Mouse (Mus musculus) macrophage (primary cell): Measurements from ENCODE around the gene Car6. TPM values are rescaled to one million over a fixed set of nuclear protein-coding genes. Genes with fewer than 3 reads are reported as not detected.

Experiments
- H3K27ac ChIP-seq: fragments of 350-480 bp; formaldehyde crosslinking; 2 replicates; pipeline ENCODE4 v1.9.0; 2021
- H3K36me3 ChIP-seq: fragments of 350-480 bp; formaldehyde crosslinking; 2 replicates; pipeline ENCODE4 v1.9.0; 2021; ENCODE audit errors: inconsistent target
- H3K4me3 ChIP-seq: fragments of 350-480 bp; formaldehyde crosslinking; 2 replicates; pipeline ENCODE4 v1.9.0; 2021; ENCODE audit errors: inconsistent target
- H3K79me2 ChIP-seq: fragments of 350-480 bp; formaldehyde crosslinking; 2 replicates; pipeline ENCODE4 v1.9.0; 2021; ENCODE audit errors: inconsistent target
- WGBS: methylation state at CpG from one replicate; pipeline ENCODE4 v1.1.7; 2026; ENCODE audit warnings: inconsistent platforms; ENCODE audit not compliant: missing documents; 5-methylcytosine and 5-hydroxymethylcytosine counted together
- polyA plus RNA-seq: library from polyadenylated mRNA; stranded (reverse); fragments of 250-400 nt; gene quantifications from 3 replicates; pipeline ENCODE4 v1.2.4, GENCODE M21; 2018; ENCODE audit warnings: inconsistent platforms

Gene Car6
- polyA plus RNA-seq, 1 experiment from 2014 or later = 1.5 TPM

DNA sequence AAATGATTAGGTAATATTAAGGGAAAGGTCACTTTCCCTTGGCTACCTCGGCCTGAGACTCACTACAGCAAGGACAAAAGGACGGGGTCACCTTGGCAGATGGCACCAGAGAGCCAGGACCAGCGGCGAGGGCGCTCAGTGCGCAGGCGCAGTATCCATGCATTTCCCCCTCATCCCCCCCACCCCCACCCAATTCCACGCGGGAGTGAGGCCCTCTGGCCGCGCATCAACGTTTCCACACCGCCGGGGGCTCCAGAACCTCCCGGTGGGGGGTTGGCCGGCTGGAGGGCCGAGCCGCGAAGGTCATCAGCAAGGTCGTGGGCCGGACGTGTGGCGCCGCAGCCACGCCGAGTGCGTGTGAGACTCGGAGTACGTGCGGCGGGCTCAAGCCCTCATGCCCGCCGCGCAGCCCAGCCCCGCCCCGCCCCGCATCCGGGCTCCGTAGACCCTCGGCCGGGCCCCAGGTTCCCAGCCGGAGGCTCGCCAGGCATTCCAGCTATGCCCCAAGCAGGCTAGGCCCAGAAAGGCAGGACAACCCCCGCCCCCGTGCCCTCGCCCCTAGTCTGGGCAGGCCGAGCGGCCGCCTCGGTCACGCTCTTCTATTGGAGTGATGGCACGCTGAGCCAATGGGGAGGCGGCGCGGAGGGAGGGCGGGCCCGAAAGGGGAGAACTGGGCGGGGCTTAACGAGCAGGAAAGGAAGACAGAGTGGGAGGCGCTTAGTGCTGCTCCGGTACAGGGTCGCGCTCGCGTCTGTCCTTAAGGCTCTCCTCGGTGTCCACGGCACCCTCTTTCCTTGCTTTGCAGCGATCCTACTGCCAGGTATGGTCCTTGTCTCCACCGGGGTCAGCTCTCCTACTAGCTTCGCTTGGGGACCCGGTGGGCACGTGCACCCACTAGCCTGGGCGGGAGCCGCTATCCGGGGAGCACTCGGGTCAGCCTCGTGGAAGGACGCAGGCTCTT is 35.7 kb upstream of the Car6 start, which contains the start of gene Eno1:
Eno1 (plus strand) TSS at position 201 of the 961 bp plus-strand sequence.
- H3K79me2 ChIP-seq = peaks cover 48% of the 10 kb centered on the region
- peak within 1 kb of the TSS; percentile 94 for H3K27ac ChIP-seq
- H3K4me3 ChIP-seq = peak within 1 kb of the TSS; percentile 87
- 2% methylated on average over 67 of the region's 78 CpGs for WGBS
- H3K36me3 ChIP-seq = peaks cover 12% of the 10 kb centered on the region; the same call in 1 of the 2 replicates

DNA sequence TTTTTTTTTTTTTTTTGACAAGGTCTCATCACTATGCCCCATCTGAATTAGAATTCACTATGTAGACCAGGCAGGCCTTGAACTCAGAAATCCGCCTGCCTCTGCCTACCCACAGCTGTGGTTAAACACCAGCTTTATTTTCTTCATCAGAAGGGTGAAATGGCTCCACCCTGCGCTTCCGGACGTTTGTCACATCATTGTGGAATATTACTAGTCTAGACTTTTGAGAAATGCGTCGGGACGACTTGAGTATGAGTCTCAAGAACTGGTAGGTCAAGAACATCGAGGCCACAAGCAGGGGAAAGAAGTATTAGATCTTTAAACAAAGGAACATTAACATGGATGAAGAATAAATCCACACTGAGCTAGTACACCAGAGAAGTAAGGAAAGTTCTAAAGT is 34.9 kb upstream of the Car6 start:
- Histone ChIP-seq H3K27ac (peak overlapping the region; percentile 94), H3K36me3 (peaks cover 5% of the 10 kb centered on the region; the same call in 1 of the 2 replicates), H3K4me3 (peak overlapping the region; percentile 29), H3K79me2 (peaks cover 41% of the 10 kb centered on the region)
- WGBS = 84% methylated on average over 8 of the region's 8 CpGs

DNA sequence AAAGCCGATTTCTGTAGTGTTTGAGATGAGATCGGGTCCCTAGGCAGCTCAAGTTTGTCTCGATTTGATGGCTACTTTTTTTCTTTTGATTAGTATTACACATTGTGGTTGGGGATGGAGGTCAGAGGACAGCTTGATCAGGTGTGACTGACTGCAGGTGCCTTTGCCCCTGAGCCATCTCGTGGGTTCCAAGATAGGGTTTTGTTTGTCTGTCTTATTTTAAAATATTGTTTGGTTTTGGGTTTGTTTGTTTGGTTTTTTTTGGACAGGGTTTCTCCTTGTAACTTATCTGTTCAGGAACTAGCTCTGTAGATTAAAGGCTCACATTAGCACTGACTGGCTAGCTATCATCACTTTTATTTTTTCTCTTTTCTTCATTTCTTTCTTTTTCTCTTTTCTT is 34.5 kb upstream of the Car6 start:
- H3K27ac ChIP-seq = 0 out of 2 replicates have a peak overlapping the region, but pooled peaks have one; percentile 94
- H3K36me3 ChIP-seq = 0 out of 2 replicates have a peak, but pooled peaks cover 2% of the 10 kb centered on the region
- peaks cover 36% of the 10 kb centered on the region for H3K79me2 ChIP-seq
- 93% methylated on average over 4 of the region's 4 CpGs for WGBS
- H3K4me3 ChIP-seq = no peak overlapping the region

GRCm38 (mm10) chr4:150234599-150235327 is 33.6 kb upstream of the Car6 start:
- H3K27ac ChIP-seq = no peak overlapping the region
- H3K36me3 ChIP-seq = no peaks in the 10 kb centered on the region
- peaks cover 28% of the 10 kb centered on the region for H3K79me2 ChIP-seq
- 84% methylated on average over 8 of the region's 8 CpGs for WGBS
- H3K4me3 ChIP-seq = no peak overlapping the region

GRCm38 (mm10) chr4:150231871-150232270 is 30.7 kb upstream of the Car6 start:
- no peaks in the 10 kb centered on the region for H3K36me3 ChIP-seq
- 92% methylated on average over 7 of the region's 8 CpGs for WGBS
- no peak overlapping the region for H3K27ac ChIP-seq

GRCm38 (mm10) chr4:150230460-150231407 is 29.6 kb upstream of the Car6 start:
- Histone ChIP-seq H3K27ac (no peak overlapping the region), H3K79me2 (no peaks in the 10 kb centered on the region), H3K36me3 (no peaks in the 10 kb centered on the region), H3K4me3 (no peak overlapping the region)
- 87% methylated on average over 21 of the region's 21 CpGs for WGBS

More at GRCm38 (mm10) chr4:150231871-150232270, 30.7 kb upstream of the Car6 start:
- H3K4me3 ChIP-seq = no peak overlapping the region
- no peaks in the 10 kb centered on the region for H3K79me2 ChIP-seq

DNA sequence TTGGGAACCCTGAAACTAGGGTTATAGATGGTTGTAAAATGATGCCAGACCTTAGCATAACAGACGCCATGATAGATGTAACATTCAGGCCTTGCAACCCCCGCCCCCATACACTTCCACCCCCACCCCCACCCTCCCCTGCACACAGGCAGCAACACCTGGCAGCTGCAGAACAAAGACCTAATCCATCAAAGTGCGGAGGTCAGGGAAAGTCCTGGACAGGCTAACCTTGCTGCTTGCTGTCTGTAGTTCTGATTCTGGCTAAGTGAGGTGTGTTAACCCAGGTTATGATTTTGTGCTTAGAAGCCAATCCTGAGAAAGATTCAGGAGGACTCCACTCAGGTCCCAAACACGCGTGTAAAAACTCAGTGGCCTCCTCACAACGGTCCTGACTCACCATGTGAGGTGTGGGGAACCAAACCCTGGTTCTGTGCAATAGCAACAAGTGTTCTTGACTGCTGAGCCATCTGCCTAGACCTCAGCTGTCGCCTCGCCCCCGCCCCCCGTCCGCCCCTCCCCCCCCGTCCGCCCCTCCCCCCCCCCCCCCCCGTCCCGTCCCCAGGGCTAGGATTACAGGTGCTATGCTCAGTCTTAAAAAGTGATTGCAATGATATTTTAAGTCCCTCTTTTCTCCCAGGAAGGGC is 28.7 kb upstream of the Car6 start:
- H3K79me2 ChIP-seq = no peaks in the 10 kb centered on the region
- 82% methylated on average over 8 of the region's 15 CpGs for WGBS
- H3K4me3 ChIP-seq = no peak overlapping the region
- no peak overlapping the region for H3K27ac ChIP-seq
- no peaks in the 10 kb centered on the region for H3K36me3 ChIP-seq

- Histone ChIP-seq H3K79me2 (no peaks in the 10 kb centered on the region), H3K4me3 (no peak overlapping the region), H3K36me3 (no peaks in the 10 kb centered on the region), H3K27ac (no peak overlapping the region)
- WGBS = 91% methylated on average over 6 of the region's 7 CpGs
These were observed 27.6 kb upstream of the Car6 start for GRCm38 (mm10) chr4:150228581-150229348.

- no peaks in the 10 kb centered on the region for H3K79me2 ChIP-seq
- peak overlapping the region; percentile 53 for H3K27ac ChIP-seq
- no peak overlapping the region for H3K4me3 ChIP-seq
- WGBS = 48% methylated on average over 7 of the region's 7 CpGs
- H3K36me3 ChIP-seq = no peaks in the 10 kb centered on the region
These were observed 25.9 kb upstream of the Car6 start for GRCm38 (mm10) chr4:150226818-150227688.

DNA sequence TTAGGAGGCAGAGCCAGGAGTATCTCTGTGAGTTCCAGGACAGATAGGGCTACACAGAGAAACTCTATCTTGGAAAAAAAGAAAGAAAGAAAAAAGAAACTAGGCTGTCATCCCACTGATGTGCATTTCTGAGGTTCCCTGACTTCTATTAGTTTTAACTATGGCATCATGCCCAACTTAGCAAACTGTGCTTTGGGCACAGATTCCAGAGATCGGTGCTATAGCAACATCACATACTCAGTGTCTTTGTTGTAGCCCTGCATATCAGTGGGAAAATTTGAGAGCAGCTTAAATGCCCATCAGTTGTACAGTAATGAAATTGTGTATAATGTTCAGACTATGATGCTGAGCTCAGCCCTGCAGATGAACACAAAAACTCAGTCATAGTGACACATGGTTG is 24.6 kb upstream of the Car6 start:
- no peaks in the 10 kb centered on the region for H3K79me2 ChIP-seq
- H3K4me3 ChIP-seq = no peak overlapping the region
- no peak overlapping the region for H3K27ac ChIP-seq
- no peaks in the 10 kb centered on the region for H3K36me3 ChIP-seq
- 93% methylated on average over 1 of the region's 1 CpGs for WGBS

GRCm38 (mm10) chr4:150223830-150224229 is 22.7 kb upstream of the Car6 start:
- H3K27ac ChIP-seq = no peak overlapping the region
- no peaks in the 10 kb centered on the region for H3K79me2 ChIP-seq
- H3K4me3 ChIP-seq = no peak overlapping the region
- H3K36me3 ChIP-seq = no peaks in the 10 kb centered on the region
- WGBS = 91% methylated on average over 4 of the region's 4 CpGs

DNA sequence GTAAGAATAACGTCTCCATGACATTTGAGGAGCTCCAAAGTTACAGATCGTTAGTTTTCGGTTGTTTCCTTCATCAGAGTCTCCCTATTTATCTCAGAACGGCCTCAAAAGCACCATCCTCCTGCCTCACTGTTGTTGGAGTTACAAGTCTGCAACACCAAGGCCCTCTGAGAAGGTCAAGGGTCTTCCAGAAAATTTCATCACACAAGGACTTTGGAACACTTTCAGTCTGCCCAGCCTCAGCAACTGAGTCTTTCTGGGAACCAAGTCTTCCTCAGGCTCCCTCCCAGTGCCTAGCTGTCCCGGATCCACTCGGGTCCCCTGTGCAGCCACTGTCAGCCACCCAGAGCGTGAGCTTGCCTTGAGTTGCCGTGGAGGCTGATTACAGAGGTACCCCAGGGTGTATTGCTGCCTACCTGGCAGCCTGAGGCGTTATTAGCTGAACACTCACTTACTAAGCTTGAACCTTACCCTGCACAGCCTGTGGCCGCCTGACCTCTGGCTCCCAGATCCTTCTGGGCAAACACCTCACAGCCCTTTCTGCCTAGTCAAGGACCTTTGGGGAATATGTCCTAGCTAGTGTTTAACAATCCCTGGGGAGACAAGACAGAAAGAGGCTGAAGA is 20.0 kb upstream of the Car6 start:
- no peaks in the 10 kb centered on the region for H3K36me3 ChIP-seq
- no peaks in the 10 kb centered on the region for H3K79me2 ChIP-seq
- 82% methylated on average over 10 of the region's 10 CpGs for WGBS
- no peak overlapping the region for H3K27ac ChIP-seq
- H3K4me3 ChIP-seq = no peak overlapping the region
